Mouse (Mus musculus) forebrain, postnatal 0 days (tissue): ENCODE measurements around the gene Oma1. TPM values are rescaled to one million over a fixed set of nuclear protein-coding genes. Genes with fewer than 3 reads are reported as not detected.

Experiments
- ATAC-seq: fragments of 200-750 bp; cut with Nextera tagmentation; 2 replicates; pipeline ENCODE4 v1.8.0; 2017; ENCODE audit warnings: mild to moderate bottlenecking, moderate library complexity
- DNase-seq: peaks from one replicate; pipeline ENCODE4 v3.0.0-alpha.2; 2015
- H3K27ac ChIP-seq: fragments of 300-500 bp; sonication (generic); 2 replicates; pipeline ENCODE4 v1.5.1; 2014; ENCODE audit warnings: low read depth, mild to moderate bottlenecking, antibody characterized with exemption, low read length, moderate library complexity, mixed read lengths
- H3K27me3 ChIP-seq: fragments of 300-500 bp; sonication (generic); 2 replicates; pipeline ENCODE4 v1.6.1; 2014; ENCODE audit warnings: mild to moderate bottlenecking, low read length, mixed read lengths; ENCODE audit not compliant: insufficient read depth
- H3K36me3 ChIP-seq: fragments of 300-500 bp; sonication (generic); 2 replicates; pipeline ENCODE4 v1.6.1; 2014; ENCODE audit warnings: mild to moderate bottlenecking, moderate library complexity; ENCODE audit not compliant: insufficient read depth
- H3K4me1 ChIP-seq: fragments of 300-500 bp; sonication (generic); 2 replicates; pipeline ENCODE4 v1.6.1; 2014; ENCODE audit warnings: antibody characterized with exemption; ENCODE audit not compliant: insufficient read depth
- H3K4me2 ChIP-seq: fragments of 300-500 bp; sonication (generic); 2 replicates; pipeline ENCODE4 v1.6.1; 2014; ENCODE audit warnings: low read depth, mild to moderate bottlenecking, moderate library complexity
- H3K4me3 ChIP-seq: fragments of 300-500 bp; sonication (generic); 2 replicates; pipeline ENCODE4 v1.5.1; 2014; ENCODE audit warnings: low read depth, low read length, mixed read lengths
- H3K9ac ChIP-seq: fragments of 300-500 bp; sonication (generic); 2 replicates; pipeline ENCODE4 v1.6.1; 2014; ENCODE audit warnings: mild to moderate bottlenecking
- H3K9me3 ChIP-seq: fragments of 300-500 bp; sonication (generic); 2 replicates; pipeline ENCODE4 v1.6.1; 2016; ENCODE audit warnings: low read length
- CTCF ChIP-seq: sonication (generic); IDR thresholded peaks from 2 replicates; pipeline ENCODE4 v1.5.1; 2016; ENCODE audit warnings: antibody characterized with exemption, control low read depth, low read depth
- WGBS: fragments of 180-500 bp; shearing (Covaris S2); extraction: QIAGEN DNeasy Blood & Tissue Kit; methylation state at CpG from one replicate; pipeline ENCODE4 v1.1.7; 2014; 5-methylcytosine and 5-hydroxymethylcytosine counted together
- polyA plus RNA-seq: library from polyadenylated mRNA; unstranded; fragments of >200 nt; fragmentation: Nextera tagmentation; extraction: Ambion mirVana; gene quantifications from 2 replicates; pipeline ENCODE4 v1.2.1, GENCODE M21; 2015
- total RNA-seq: library from RNA; depleted of rRNA; stranded (reverse); fragments of >200 nt; gene quantifications from 2 replicates; pipeline ENCODE4 v1.2.3, GENCODE M21; 2014; rRNA removed

Oma1 gene
- total and polyA plus RNA-seq, 2 experiments from 2014 or later, result 10.3 to 11.7 TPM

- Histone ChIP-seq H3K9me3 (no peaks in the 10 kb centered on the region), H3K4me2 (no peak overlapping the region), H3K4me1 (no peaks in the 10 kb centered on the region), H3K27ac (no peak overlapping the region), H3K36me3 (no peaks in the 10 kb centered on the region), H3K9ac (no peak overlapping the region), H3K4me3 (no peak overlapping the region), H3K27me3 (no peaks in the 10 kb centered on the region)
- no peak for ATAC-seq
- no peak for DNase-seq
- no peak for TF ChIP-seq CTCF
- WGBS, result 9% methylated on average over 4 of the region's 4 CpGs
Observed at GRCm38 (mm10) chr4:103410217-103410799, 96.7 kb downstream of the Oma1 start.

Other genes with a start within 250 kb of the Oma1 start
- gene Mier1, start 199.4 kb upstream of the Oma1 start, total RNA-seq, result 43.6 and 82.3 TPM in 2 replicates
- 17.4 and 32.6 TPM in 2 replicates for gene Mier1, start 199.4 kb upstream of the Oma1 start, polyA plus RNA-seq
- gene Wdr78, start 199.3 kb upstream of the Oma1 start, total RNA-seq, result 6.7 and 10.0 TPM in 2 replicates
- gene Wdr78, start 199.3 kb upstream of the Oma1 start, polyA plus RNA-seq, result 1.6 and 2.9 TPM in 2 replicates
- gene Slc35d1, start 98.6 kb upstream of the Oma1 start, total RNA-seq, result 2.9 and 3.0 TPM in 2 replicates
- 2.9 and 4.4 TPM in 2 replicates for gene Slc35d1, start 98.6 kb upstream of the Oma1 start, polyA plus RNA-seq
- not detected in 2 replicates for gene 4921539E11Rik, start 22.9 kb upstream of the Oma1 start, total RNA-seq
- gene 4921539E11Rik, start 22.9 kb upstream of the Oma1 start, polyA plus RNA-seq, result not detected in 2 replicates